Mouse (Mus musculus): Measurements from ENCODE around the gene Ccdc65.

DNA sequence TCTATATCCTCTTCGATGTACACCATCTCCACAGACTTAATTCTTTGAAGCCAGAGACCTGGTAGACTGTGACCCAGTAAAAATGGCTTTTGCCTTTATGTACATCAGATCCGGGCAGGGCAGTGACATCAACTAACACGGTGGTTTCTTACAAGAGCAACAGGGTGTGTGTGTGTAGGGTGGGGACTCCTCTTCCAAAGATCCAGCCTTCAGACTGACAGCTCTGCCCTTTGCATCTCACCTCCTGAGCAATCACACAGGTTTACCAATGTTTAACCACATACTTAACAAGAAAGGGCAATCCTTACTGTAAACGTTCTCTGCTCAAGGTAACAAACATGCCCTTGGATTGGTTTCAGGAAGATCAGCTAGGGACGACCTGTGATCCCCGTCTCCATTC is 39.3 kb downstream of the Ccdc65 start:
- TF ChIP-seq CTCF (IDR thresholded peaks at IDR 0.05; ENCODE audit: control insufficient read depth, insufficient read depth, insufficient read length), result no peak
- no peak for TF ChIP-seq USF1 (IDR thresholded peaks at IDR 0.05; ENCODE audit: low read depth)
- TF ChIP-seq MYOG (IDR thresholded peaks at IDR 0.05; ENCODE audit: control insufficient read depth, extremely low read depth, insufficient read length), result no peak
- no peak for TF ChIP-seq MAX (IDR thresholded peaks at IDR 0.05)
- TF ChIP-seq FOSL1 (IDR thresholded peaks at IDR 0.05; ENCODE audit: insufficient read depth, low read length, poor library complexity, severe bottlenecking), result no peak
- no peak for TF ChIP-seq MYOD1 (IDR thresholded peaks at IDR 0.05; ENCODE audit: control insufficient read depth, insufficient read length, low read depth)

Data from C2C12 (cell line).